Mouse (Mus musculus) stomach, postnatal 0 days (tissue): ENCODE results near the gene Ccdc177. TPM values are rescaled to one million over a fixed set of nuclear protein-coding genes. Genes with fewer than 3 reads are reported as not detected.

Experiments
- ATAC-seq: fragments of 200-750 bp; cut with Nextera tagmentation; 2 replicates; pipeline ENCODE4 v1.8.0; 2017; ENCODE audit not compliant: low FRiP score, low TSS enrichment
- DNase-seq: peaks from one replicate; pipeline ENCODE4 v3.0.0-alpha.2; 2016; ENCODE audit warnings: low spot score
- H3K27ac ChIP-seq: fragments of 300-500 bp; sonication (generic); replicated peaks from 2 replicates; pipeline ENCODE4 v1.5.1; 2014; ENCODE audit warnings: mild to moderate bottlenecking, control low read depth
- H3K27me3 ChIP-seq: fragments of 300-500 bp; sonication (generic); 2 replicates; pipeline ENCODE4 v1.6.1; 2014; ENCODE audit warnings: low read length; ENCODE audit not compliant: control insufficient read depth, insufficient read depth
- H3K36me3 ChIP-seq: fragments of 300-500 bp; sonication (generic); 2 replicates; pipeline ENCODE4 v1.6.1; 2014; ENCODE audit warnings: low read length, mixed read lengths; ENCODE audit not compliant: control insufficient read depth, insufficient read depth
- H3K4me1 ChIP-seq: fragments of 300-500 bp; sonication (generic); replicated peaks from 2 replicates; pipeline ENCODE4 v1.6.1; 2014; ENCODE audit warnings: antibody characterized with exemption; ENCODE audit not compliant: control insufficient read depth, insufficient read depth
- H3K4me2 ChIP-seq: fragments of 300-500 bp; sonication (generic); replicated peaks from 2 replicates; pipeline ENCODE4 v1.6.1; 2014; ENCODE audit warnings: low read depth, mild to moderate bottlenecking, control low read depth, moderate library complexity
- H3K4me3 ChIP-seq: fragments of 300-500 bp; sonication (generic); 2 replicates; pipeline ENCODE4 v1.5.1; 2014; ENCODE audit warnings: low read depth, low read length, control low read depth
- H3K9ac ChIP-seq: fragments of 300-500 bp; sonication (generic); 2 replicates; pipeline ENCODE4 v1.6.1; 2014; ENCODE audit warnings: mild to moderate bottlenecking, low read length, control low read depth, mixed read lengths
- H3K9me3 ChIP-seq: fragments of 300-500 bp; sonication (generic); 2 replicates; pipeline ENCODE4 v1.6.1; 2016; ENCODE audit warnings: low read length; ENCODE audit not compliant: control insufficient read depth
- CTCF ChIP-seq: IDR thresholded peaks from 2 replicates; pipeline ENCODE4 v1.5.1; 2016; ENCODE audit warnings: antibody characterized with exemption, low read depth, mild to moderate bottlenecking, moderate library complexity
- EP300 ChIP-seq: optimal IDR thresholded peaks from 2 replicates; pipeline ENCODE3; 2016; ENCODE audit warnings: antibody characterized with exemption
- WGBS: fragments of 180-500 bp; shearing (Covaris S2); extraction: QIAGEN DNeasy Blood & Tissue Kit; methylation state at CpG from one replicate; pipeline ENCODE4 v1.1.7; 2014; 5-methylcytosine and 5-hydroxymethylcytosine counted together
- polyA plus RNA-seq: library from polyadenylated mRNA; unstranded; fragments of >200 nt; fragmentation: Nextera tagmentation; extraction: Ambion mirVana; gene quantifications from 2 replicates; pipeline ENCODE4 v1.2.1, GENCODE M21; 2015

Ccdc177 gene
- polyA plus RNA-seq, 1 experiment from 2014 or later: 0.06 TPM

- no peak for ATAC-seq
- no peaks in the 10 kb centered on the region for H3K36me3 ChIP-seq
Observed at GRCm38 (mm10) chr12:80782190-80782589, 21.7 kb upstream of the Ccdc177 start.

GRCm38 (mm10) chr12:80779760-80780159, 19.3 kb upstream of the Ccdc177 start:
- 87% methylated on average over 4 of the region's 4 CpGs for WGBS
- no peak overlapping the region for H3K4me3 ChIP-seq
- H3K36me3 ChIP-seq: no peaks in the 10 kb centered on the region
- DNase-seq: no peak
- H3K4me1 ChIP-seq: no peaks in the 10 kb centered on the region
- no peak overlapping the region for H3K9ac ChIP-seq
- H3K4me2 ChIP-seq: no peak overlapping the region
- H3K27me3 ChIP-seq: no peaks in the 10 kb centered on the region
- no peak overlapping the region for H3K27ac ChIP-seq
- ATAC-seq: no peak
- H3K9me3 ChIP-seq: no peaks in the 10 kb centered on the region
- no peak for TF ChIP-seq EP300
- TF ChIP-seq CTCF: no peak

More at GRCm38 (mm10) chr12:80782190-80782589, 21.7 kb upstream of the Ccdc177 start:
- no peak overlapping the region for H3K27ac ChIP-seq
- TF ChIP-seq CTCF: no peak
- 53% methylated on average over 3 of the region's 3 CpGs for WGBS
- H3K4me2 ChIP-seq: no peak overlapping the region
- no peaks in the 10 kb centered on the region for H3K27me3 ChIP-seq
- H3K4me3 ChIP-seq: no peak overlapping the region
- H3K4me1 ChIP-seq: no peaks in the 10 kb centered on the region
- no peak for DNase-seq
- no peaks in the 10 kb centered on the region for H3K9me3 ChIP-seq
- no peak overlapping the region for H3K9ac ChIP-seq

GRCm38 (mm10) chr12:80778188-80778936, 17.9 kb upstream of the Ccdc177 start:
- Histone ChIP-seq H3K9ac (no peak overlapping the region), H3K4me2 (no peak overlapping the region), H3K36me3 (no peaks in the 10 kb centered on the region), H3K27ac (no peak overlapping the region), H3K4me1 (no peaks in the 10 kb centered on the region), H3K9me3 (no peaks in the 10 kb centered on the region), H3K27me3 (no peaks in the 10 kb centered on the region), H3K4me3 (no peak overlapping the region)
- WGBS: 71% methylated on average over 16 of the region's 16 CpGs
- ATAC-seq: no peak
- DNase-seq: no peak
- TF ChIP-seq CTCF (no peak), EP300 (no peak)

- no peak overlapping the region for H3K4me2 ChIP-seq
- TF ChIP-seq EP300 (no peak), CTCF (no peak)
- H3K9ac ChIP-seq: no peak overlapping the region
- H3K36me3 ChIP-seq: no peaks in the 10 kb centered on the region
- no peaks in the 10 kb centered on the region for H3K4me1 ChIP-seq
- no peak overlapping the region for H3K27ac ChIP-seq
- peak; percentile 51; the same call in 1 of the 2 replicates for ATAC-seq
- no peak overlapping the region for H3K4me3 ChIP-seq
- no peak for DNase-seq
- H3K27me3 ChIP-seq: no peaks in the 10 kb centered on the region
- H3K9me3 ChIP-seq: no peaks in the 10 kb centered on the region
- 60% methylated on average over 4 of the region's 4 CpGs for WGBS
Observed at GRCm38 (mm10) chr12:80776046-80776634, 15.7 kb upstream of the Ccdc177 start.

- Histone ChIP-seq H3K9ac (no peak overlapping the region), H3K27ac (0 out of 2 replicates have a peak overlapping the region, but pooled peaks have one; percentile 24), H3K4me3 (no peak overlapping the region), H3K36me3 (no peaks in the 10 kb centered on the region), H3K9me3 (no peaks in the 10 kb centered on the region), H3K4me1 (no peaks in the 10 kb centered on the region), H3K27me3 (no peaks in the 10 kb centered on the region), H3K4me2 (no peak overlapping the region)
- DNase-seq: no peak
- WGBS: 60% methylated on average over 7 of the region's 7 CpGs
- ATAC-seq: no peak
- no peak for TF ChIP-seq CTCF
- no peak for TF ChIP-seq EP300
Observed at GRCm38 (mm10) chr12:80774786-80775185, 14.3 kb upstream of the Ccdc177 start.

GRCm38 (mm10) chr12:80769697-80770096, 9.2 kb upstream of the Ccdc177 start:
- Histone ChIP-seq H3K27ac (no peak overlapping the region), H3K4me2 (no peak overlapping the region), H3K9ac (no peak overlapping the region), H3K4me1 (no peaks in the 10 kb centered on the region), H3K27me3 (no peaks in the 10 kb centered on the region), H3K36me3 (no peaks in the 10 kb centered on the region), H3K4me3 (no peak overlapping the region), H3K9me3 (no peaks in the 10 kb centered on the region)
- 22% methylated on average over 11 of the region's 11 CpGs for WGBS
- TF ChIP-seq EP300 (no peak), CTCF (peak; percentile 98)
- peak; percentile 88 for ATAC-seq
- DNase-seq: peak; percentile 87
